Mouse (Mus musculus): ENCODE measurements at regions not wholly inside any gene's neighbourhood (a gene's known extent, or its start where the extent isn't known, plus 50 kb on each side); places are given as distances from the start of the nearest gene placed in this dataset.
A peak's percentile ranks its signal among the peaks of the same experiment; 100 is the strongest.

- ATAC-seq (replicated peaks; ENCODE audit: insufficient number of reproducible peaks, low FRiP score, low TSS enrichment, low read depth) (no peak), DNase-seq (ENCODE audit: low spot score) (peak; percentile 33)
- Histone ChIP-seq H3K4me3 (ENCODE audit: low read depth, low read length) (peak overlapping the region; percentile 35), H3K9me3 (replicated peaks; ENCODE audit: control insufficient read depth, low read length) (no peaks in the 10 kb centered on the region), H3K27ac (replicated peaks; ENCODE audit: low read depth, low read length) (no peak overlapping the region), H3K4me1 (ENCODE audit: control insufficient read depth, insufficient read depth, low read length) (no peaks in the 10 kb centered on the region; the same call in 1 of the 2 replicates), H3K27me3 (ENCODE audit: control insufficient read depth, insufficient read depth, low read length) (peaks cover 6% of the 10 kb centered on the region; the same call in 1 of the 2 replicates), H3K4me2 (ENCODE audit: low read depth, low read length) (peak overlapping the region; percentile 69), H3K36me3 (replicated peaks; ENCODE audit: control insufficient read depth, insufficient read depth, low read depth, low read length) (no peaks in the 10 kb centered on the region), H3K9ac (replicated peaks; ENCODE audit: low read length) (no peak overlapping the region; the same call in 1 of the 2 replicates)
- 1% methylated on average over 31 of the region's 31 CpGs for WGBS
These were observed 128.4 kb upstream of the Dpyd start for GRCm38 (mm10) chr3:118433441-118434021.

GRCm38 (mm10) chr3:118434311-118434710 lies 127.6 kb upstream of the Dpyd start:
- ATAC-seq (replicated peaks; ENCODE audit: insufficient number of reproducible peaks, low FRiP score, low TSS enrichment, low read depth) = 0 out of 2 replicates have a peak, but pooled peaks have one; percentile 20
- Histone ChIP-seq H3K4me1 (ENCODE audit: control insufficient read depth, insufficient read depth, low read length) (no peaks in the 10 kb centered on the region; the same call in 1 of the 2 replicates), H3K9ac (replicated peaks; ENCODE audit: low read length) (peak overlapping the region; percentile 39; the same call in 1 of the 2 replicates), H3K27me3 (ENCODE audit: control insufficient read depth, insufficient read depth, low read length) (peaks cover 6% of the 10 kb centered on the region; the same call in 1 of the 2 replicates), H3K36me3 (replicated peaks; ENCODE audit: control insufficient read depth, insufficient read depth, low read depth, low read length) (no peaks in the 10 kb centered on the region), H3K27ac (replicated peaks; ENCODE audit: low read depth, low read length) (no peak overlapping the region), H3K9me3 (replicated peaks; ENCODE audit: control insufficient read depth, low read length) (no peaks in the 10 kb centered on the region), H3K4me2 (ENCODE audit: low read depth, low read length) (peak overlapping the region; percentile 69), H3K4me3 (ENCODE audit: low read depth, low read length) (peak overlapping the region; percentile 35)
- WGBS = under 1% methylated on average over 17 of the region's 17 CpGs
- peak; percentile 18 for DNase-seq (ENCODE audit: low spot score)

DNA sequence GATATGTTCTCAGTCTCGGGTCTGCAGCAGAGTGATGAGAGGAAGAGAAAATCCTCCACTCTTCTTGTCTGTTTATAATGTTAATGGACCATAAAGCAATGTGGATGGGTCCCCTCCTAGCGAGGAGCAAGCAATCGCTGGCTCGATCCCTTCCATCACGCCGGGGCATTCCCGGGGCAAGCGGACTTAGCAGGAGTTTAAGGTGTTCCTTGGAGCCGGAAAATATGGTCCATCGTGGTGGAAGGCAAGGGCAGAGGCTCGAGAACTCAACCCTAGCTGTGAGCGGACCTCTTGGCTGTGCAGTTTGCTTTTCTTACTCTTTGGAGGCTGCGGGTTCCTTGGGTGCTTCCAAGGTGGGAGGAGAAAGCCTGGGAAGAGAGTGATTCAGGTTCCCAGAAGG lies 127.1 kb upstream of the Dpyd start:
- H3K27me3 ChIP-seq (ENCODE audit: control insufficient read depth, insufficient read depth, low read length) = peaks cover 6% of the 10 kb centered on the region; the same call in 1 of the 2 replicates
- H3K9ac ChIP-seq (replicated peaks; ENCODE audit: low read length) = no peak overlapping the region
- no peak overlapping the region for H3K27ac ChIP-seq (replicated peaks; ENCODE audit: low read depth, low read length)
- no peaks in the 10 kb centered on the region; the same call in 1 of the 2 replicates for H3K4me1 ChIP-seq (ENCODE audit: control insufficient read depth, insufficient read depth, low read length)
- H3K9me3 ChIP-seq (replicated peaks; ENCODE audit: control insufficient read depth, low read length) = no peaks in the 10 kb centered on the region
- WGBS = 2% methylated on average over 13 of the region's 13 CpGs
- peak overlapping the region; percentile 69 for H3K4me2 ChIP-seq (ENCODE audit: low read depth, low read length)
- no peaks in the 10 kb centered on the region for H3K36me3 ChIP-seq (replicated peaks; ENCODE audit: control insufficient read depth, insufficient read depth, low read depth, low read length)
- ATAC-seq (replicated peaks; ENCODE audit: insufficient number of reproducible peaks, low FRiP score, low TSS enrichment, low read depth) = no peak
- peak overlapping the region; percentile 35 for H3K4me3 ChIP-seq (ENCODE audit: low read depth, low read length)
- no peak for DNase-seq (ENCODE audit: low spot score)

- H3K9ac ChIP-seq (replicated peaks; ENCODE audit: low read length) = no peak overlapping the region
- WGBS = 6% methylated on average over 9 of the region's 9 CpGs
- no peak overlapping the region for H3K4me3 ChIP-seq (ENCODE audit: low read depth, low read length)
- ATAC-seq (replicated peaks; ENCODE audit: insufficient number of reproducible peaks, low FRiP score, low TSS enrichment, low read depth) (no peak), DNase-seq (ENCODE audit: low spot score) (no peak)
- H3K27me3 ChIP-seq (ENCODE audit: control insufficient read depth, insufficient read depth, low read length) = peaks cover 3% of the 10 kb centered on the region; the same call in 1 of the 2 replicates
- no peaks in the 10 kb centered on the region for H3K36me3 ChIP-seq (replicated peaks; ENCODE audit: control insufficient read depth, insufficient read depth, low read depth, low read length)
- H3K9me3 ChIP-seq (replicated peaks; ENCODE audit: control insufficient read depth, low read length) = no peaks in the 10 kb centered on the region
- H3K4me2 ChIP-seq (ENCODE audit: low read depth, low read length) = no peak overlapping the region
- no peaks in the 10 kb centered on the region; the same call in 1 of the 2 replicates for H3K4me1 ChIP-seq (ENCODE audit: control insufficient read depth, insufficient read depth, low read length)
- H3K27ac ChIP-seq (replicated peaks; ENCODE audit: low read depth, low read length) = no peak overlapping the region
These were observed 126.7 kb upstream of the Dpyd start for GRCm38 (mm10) chr3:118435248-118435647.

- Histone ChIP-seq H3K4me1 (ENCODE audit: control insufficient read depth, insufficient read depth, low read length) (no peaks in the 10 kb centered on the region), H3K4me2 (ENCODE audit: low read depth, low read length) (no peak overlapping the region), H3K9ac (replicated peaks; ENCODE audit: low read length) (no peak overlapping the region), H3K27ac (replicated peaks; ENCODE audit: low read depth, low read length) (no peak overlapping the region), H3K27me3 (ENCODE audit: control insufficient read depth, insufficient read depth, low read length) (no peaks in the 10 kb centered on the region), H3K4me3 (ENCODE audit: low read depth, low read length) (no peak overlapping the region), H3K9me3 (replicated peaks; ENCODE audit: control insufficient read depth, low read length) (no peaks in the 10 kb centered on the region), H3K36me3 (replicated peaks; ENCODE audit: control insufficient read depth, insufficient read depth, low read depth, low read length) (no peaks in the 10 kb centered on the region)
- ATAC-seq (replicated peaks; ENCODE audit: insufficient number of reproducible peaks, low FRiP score, low TSS enrichment, low read depth) (no peak), DNase-seq (ENCODE audit: low spot score) (no peak)
- WGBS = 49% methylated on average over 8 of the region's 8 CpGs
These were observed 118.1 kb upstream of the Dpyd start for GRCm38 (mm10) chr3:118443742-118444332.

GRCm38 (mm10) chr3:118445360-118445759 lies 116.6 kb upstream of the Dpyd start:
- no peaks in the 10 kb centered on the region for H3K9me3 ChIP-seq (replicated peaks; ENCODE audit: control insufficient read depth, low read length)
- no peaks in the 10 kb centered on the region for H3K4me1 ChIP-seq (ENCODE audit: control insufficient read depth, insufficient read depth, low read length)
- no peaks in the 10 kb centered on the region for H3K36me3 ChIP-seq (replicated peaks; ENCODE audit: control insufficient read depth, insufficient read depth, low read depth, low read length)
- H3K4me2 ChIP-seq (ENCODE audit: low read depth, low read length) = no peak overlapping the region
- WGBS = 83% methylated on average over 4 of the region's 4 CpGs
- ATAC-seq (replicated peaks; ENCODE audit: insufficient number of reproducible peaks, low FRiP score, low TSS enrichment, low read depth) = no peak
- H3K4me3 ChIP-seq (ENCODE audit: low read depth, low read length) = no peak overlapping the region
- no peaks in the 10 kb centered on the region for H3K27me3 ChIP-seq (ENCODE audit: control insufficient read depth, insufficient read depth, low read length)
- DNase-seq (ENCODE audit: low spot score) = no peak
- no peak overlapping the region for H3K27ac ChIP-seq (replicated peaks; ENCODE audit: low read depth, low read length)
- H3K9ac ChIP-seq (replicated peaks; ENCODE audit: low read length) = no peak overlapping the region

- H3K4me2 ChIP-seq (ENCODE audit: low read depth, low read length) = no peak overlapping the region
- ATAC-seq (replicated peaks; ENCODE audit: insufficient number of reproducible peaks, low FRiP score, low TSS enrichment, low read depth) (no peak), DNase-seq (ENCODE audit: low spot score) (no peak)
- 89% methylated on average over 2 of the region's 2 CpGs for WGBS
- H3K9ac ChIP-seq (replicated peaks; ENCODE audit: low read length) = no peak overlapping the region
- no peaks in the 10 kb centered on the region for H3K4me1 ChIP-seq (ENCODE audit: control insufficient read depth, insufficient read depth, low read length)
- no peaks in the 10 kb centered on the region for H3K36me3 ChIP-seq (replicated peaks; ENCODE audit: control insufficient read depth, insufficient read depth, low read depth, low read length)
- H3K9me3 ChIP-seq (replicated peaks; ENCODE audit: control insufficient read depth, low read length) = no peaks in the 10 kb centered on the region
- no peaks in the 10 kb centered on the region for H3K27me3 ChIP-seq (ENCODE audit: control insufficient read depth, insufficient read depth, low read length)
- H3K4me3 ChIP-seq (ENCODE audit: low read depth, low read length) = no peak overlapping the region
- no peak overlapping the region for H3K27ac ChIP-seq (replicated peaks; ENCODE audit: low read depth, low read length)
These were observed 102.3 kb upstream of the Dpyd start for GRCm38 (mm10) chr3:118459636-118460035.

DNA sequence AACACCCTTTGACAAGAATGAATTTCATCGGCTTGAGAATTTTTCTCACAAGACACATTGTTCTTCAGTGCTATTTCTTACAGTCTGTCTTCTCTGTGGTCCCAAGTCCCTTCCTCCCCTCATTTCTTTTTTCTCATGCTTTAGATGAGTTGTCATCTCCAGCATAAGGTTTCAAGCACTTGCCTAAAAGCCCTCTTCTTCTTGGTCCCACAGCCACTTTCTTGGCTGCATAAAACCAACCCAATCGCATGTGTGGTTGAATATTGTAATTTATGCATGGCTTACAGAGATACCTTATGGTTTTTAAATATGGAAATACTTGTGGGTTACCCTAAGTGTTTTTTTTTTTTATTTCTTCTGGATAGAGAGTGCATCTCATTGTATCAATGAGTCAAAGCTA lies 96.3 kb upstream of the Dpyd start:
- ATAC-seq (replicated peaks; ENCODE audit: insufficient number of reproducible peaks, low FRiP score, low TSS enrichment, low read depth) (no peak), DNase-seq (ENCODE audit: low spot score) (no peak)
- Histone ChIP-seq H3K4me3 (ENCODE audit: low read depth, low read length) (no peak overlapping the region), H3K9ac (replicated peaks; ENCODE audit: low read length) (no peak overlapping the region), H3K4me2 (ENCODE audit: low read depth, low read length) (no peak overlapping the region), H3K36me3 (replicated peaks; ENCODE audit: control insufficient read depth, insufficient read depth, low read depth, low read length) (no peaks in the 10 kb centered on the region), H3K27ac (replicated peaks; ENCODE audit: low read depth, low read length) (no peak overlapping the region), H3K4me1 (ENCODE audit: control insufficient read depth, insufficient read depth, low read length) (no peaks in the 10 kb centered on the region), H3K27me3 (ENCODE audit: control insufficient read depth, insufficient read depth, low read length) (no peaks in the 10 kb centered on the region), H3K9me3 (replicated peaks; ENCODE audit: control insufficient read depth, low read length) (no peaks in the 10 kb centered on the region)
- 89% methylated on average over 2 of the region's 2 CpGs for WGBS

Data from embryonic facial prominence, embryonic 11.5 days (tissue).